Mouse (Mus musculus) embryonic facial prominence, embryonic 12.5 days (tissue): ENCODE data around the gene Ugt1a9. TPM values are rescaled to one million over a fixed set of nuclear protein-coding genes. Genes with fewer than 3 reads are reported as not detected.
A peak's percentile ranks its signal among the peaks of the same experiment; 100 is the strongest.

Source experiments
- ATAC-seq: fragments of 200-750 bp; cut with Nextera tagmentation; 2 replicates; pipeline ENCODE4 v1.8.0; 2017; ENCODE audit not compliant: insufficient number of reproducible peaks, insufficient read depth, low FRiP score, low TSS enrichment
- H3K27ac ChIP-seq: fragments of 300-500 bp; sonication (generic); 2 replicates; pipeline ENCODE4 v1.5.1; 2016; ENCODE audit warnings: mild to moderate bottlenecking
- H3K27me3 ChIP-seq: fragments of 300-500 bp; sonication (generic); 2 replicates; pipeline ENCODE4 v1.6.1; 2016; ENCODE audit warnings: mild to moderate bottlenecking, moderate library complexity
- H3K36me3 ChIP-seq: fragments of 300-500 bp; sonication (generic); 2 replicates; pipeline ENCODE4 v1.6.1; 2016; ENCODE audit warnings: mild to moderate bottlenecking
- H3K4me1 ChIP-seq: fragments of 300-500 bp; sonication (generic); 2 replicates; pipeline ENCODE4 v1.6.1; 2016
- H3K4me2 ChIP-seq: fragments of 300-500 bp; sonication (generic); replicated peaks from 2 replicates; pipeline ENCODE4 v1.6.1; 2016; ENCODE audit warnings: mild to moderate bottlenecking, moderate library complexity
- H3K4me3 ChIP-seq: fragments of 300-500 bp; sonication (generic); 2 replicates; pipeline ENCODE4 v1.5.1; 2016; ENCODE audit warnings: mild to moderate bottlenecking
- H3K9ac ChIP-seq: fragments of 300-500 bp; sonication (generic); 2 replicates; pipeline ENCODE4 v1.6.1; 2016; ENCODE audit warnings: mild to moderate bottlenecking, moderate library complexity
- H3K9me3 ChIP-seq: fragments of 300-500 bp; sonication (generic); 2 replicates; pipeline ENCODE4 v1.6.1; 2016; ENCODE audit warnings: mild to moderate bottlenecking, moderate library complexity
- WGBS: fragments of 180-500 bp; shearing (Covaris S2); methylation state at CpG from one replicate; pipeline ENCODE4 v1.1.7; 2016; 5-methylcytosine and 5-hydroxymethylcytosine counted together
- polyA plus RNA-seq: library from polyadenylated mRNA; unstranded; fragments of >200 nt; fragmentation: Nextera tagmentation; extraction: Ambion mirVana; gene quantifications from 2 replicates; pipeline ENCODE4 v1.2.1, GENCODE M21; 2016

The Ugt1a9 gene
- polyA plus RNA-seq, 1 experiment from 2014 or later, result not detected

DNA sequence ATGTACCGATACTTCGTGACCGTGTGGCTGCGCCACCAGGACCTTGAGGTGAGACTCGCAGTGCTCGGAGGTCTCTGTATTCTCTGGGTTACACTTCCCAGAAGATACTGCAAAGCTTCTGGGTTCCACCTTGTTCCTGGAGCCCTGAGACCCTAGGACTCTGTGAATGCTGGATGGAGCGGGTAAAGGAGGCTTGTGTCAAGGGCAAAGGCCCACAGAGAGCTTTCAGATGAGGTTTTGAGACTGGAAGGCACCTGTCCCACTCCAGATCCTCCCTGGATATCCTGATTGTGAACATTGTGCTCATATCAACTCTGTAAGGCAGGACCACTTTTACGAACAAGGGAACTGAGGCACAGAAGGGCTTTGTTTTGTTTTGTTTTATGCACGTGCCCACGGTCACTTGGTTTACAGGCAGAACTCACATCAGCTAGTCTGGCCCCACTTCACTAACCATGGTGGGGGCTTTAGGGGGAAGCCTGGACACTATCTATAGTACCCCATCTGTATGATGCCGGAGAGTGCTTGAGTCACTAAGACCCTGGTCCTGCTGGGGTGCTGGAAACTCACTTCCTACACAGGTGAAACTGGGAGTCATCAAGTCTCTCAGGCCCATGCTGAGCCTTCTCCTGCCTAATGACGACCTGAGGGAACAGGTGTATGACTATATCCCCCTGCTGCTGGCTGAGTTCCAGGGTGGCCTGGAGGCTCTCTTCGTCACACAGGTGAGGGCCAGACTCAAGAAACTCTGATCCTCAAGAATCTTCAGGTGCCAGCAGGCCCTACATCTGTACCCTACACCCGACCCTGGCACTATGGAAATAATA lies 163.0 kb downstream of the Ugt1a9 start:
- H3K9ac ChIP-seq, result no peak overlapping the region
- no peak overlapping the region for H3K4me3 ChIP-seq
- no peaks in the 10 kb centered on the region for H3K36me3 ChIP-seq
- H3K4me2 ChIP-seq, result no peak overlapping the region
- H3K4me1 ChIP-seq, result no peaks in the 10 kb centered on the region
- H3K27me3 ChIP-seq, result no peaks in the 10 kb centered on the region
- no peak for ATAC-seq
- no peak overlapping the region for H3K27ac ChIP-seq
- peaks cover 97% of the 10 kb centered on the region for H3K9me3 ChIP-seq
- WGBS, result 68% methylated on average over 14 of the region's 14 CpGs

DNA sequence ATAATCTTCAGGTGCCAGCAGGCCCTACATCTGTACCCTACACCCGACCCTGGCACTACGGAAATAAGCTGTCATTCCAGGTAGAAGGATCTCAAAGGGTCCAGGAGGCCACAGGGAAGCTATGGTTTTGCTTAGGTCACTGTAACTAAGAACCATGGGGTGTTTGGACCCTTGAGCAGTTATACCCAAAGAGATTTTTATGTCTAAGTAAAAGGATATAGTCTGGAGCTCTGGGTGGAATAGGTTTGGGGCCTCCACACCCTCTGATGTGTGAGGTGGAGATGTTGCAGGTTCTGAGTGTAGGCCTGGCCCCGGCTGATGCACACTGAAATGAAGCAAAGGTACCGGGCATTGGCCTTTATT lies 163.6 kb downstream of the Ugt1a9 start:
- H3K27me3 ChIP-seq, result no peaks in the 10 kb centered on the region
- H3K4me2 ChIP-seq, result no peak overlapping the region
- no peak overlapping the region for H3K4me3 ChIP-seq
- H3K9ac ChIP-seq, result no peak overlapping the region
- no peak overlapping the region for H3K27ac ChIP-seq
- WGBS, result 66% methylated on average over 4 of the region's 4 CpGs
- no peaks in the 10 kb centered on the region for H3K4me1 ChIP-seq
- H3K9me3 ChIP-seq, result peaks cover 97% of the 10 kb centered on the region
- no peaks in the 10 kb centered on the region for H3K36me3 ChIP-seq
- no peak for ATAC-seq

DNA sequence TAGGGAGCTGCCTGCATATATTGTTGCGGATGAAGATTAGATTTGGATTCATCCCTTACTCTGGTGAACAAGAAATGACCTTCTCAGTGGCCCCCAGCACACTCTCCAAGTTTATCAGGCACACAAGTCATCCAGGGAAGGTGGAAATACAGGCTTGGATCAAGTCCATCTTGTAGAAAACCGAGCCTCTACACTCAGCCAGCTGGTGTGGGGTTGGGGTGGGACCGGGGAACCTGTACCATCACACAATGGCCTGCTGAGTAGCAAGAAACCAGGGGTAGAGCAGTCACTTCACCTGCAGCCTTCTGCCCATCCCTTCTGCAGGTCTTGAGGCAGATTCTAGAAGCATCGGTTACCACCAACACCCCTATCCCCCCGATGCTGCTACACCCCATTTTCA lies 164.0 kb downstream of the Ugt1a9 start:
- H3K36me3 ChIP-seq, result no peaks in the 10 kb centered on the region
- no peaks in the 10 kb centered on the region for H3K4me1 ChIP-seq
- no peak overlapping the region for H3K4me2 ChIP-seq
- H3K4me3 ChIP-seq, result no peak overlapping the region
- no peak overlapping the region for H3K27ac ChIP-seq
- 46% methylated on average over 5 of the region's 5 CpGs for WGBS
- H3K27me3 ChIP-seq, result no peaks in the 10 kb centered on the region
- peaks cover 97% of the 10 kb centered on the region for H3K9me3 ChIP-seq
- ATAC-seq, result no peak
- no peak overlapping the region for H3K9ac ChIP-seq

DNA sequence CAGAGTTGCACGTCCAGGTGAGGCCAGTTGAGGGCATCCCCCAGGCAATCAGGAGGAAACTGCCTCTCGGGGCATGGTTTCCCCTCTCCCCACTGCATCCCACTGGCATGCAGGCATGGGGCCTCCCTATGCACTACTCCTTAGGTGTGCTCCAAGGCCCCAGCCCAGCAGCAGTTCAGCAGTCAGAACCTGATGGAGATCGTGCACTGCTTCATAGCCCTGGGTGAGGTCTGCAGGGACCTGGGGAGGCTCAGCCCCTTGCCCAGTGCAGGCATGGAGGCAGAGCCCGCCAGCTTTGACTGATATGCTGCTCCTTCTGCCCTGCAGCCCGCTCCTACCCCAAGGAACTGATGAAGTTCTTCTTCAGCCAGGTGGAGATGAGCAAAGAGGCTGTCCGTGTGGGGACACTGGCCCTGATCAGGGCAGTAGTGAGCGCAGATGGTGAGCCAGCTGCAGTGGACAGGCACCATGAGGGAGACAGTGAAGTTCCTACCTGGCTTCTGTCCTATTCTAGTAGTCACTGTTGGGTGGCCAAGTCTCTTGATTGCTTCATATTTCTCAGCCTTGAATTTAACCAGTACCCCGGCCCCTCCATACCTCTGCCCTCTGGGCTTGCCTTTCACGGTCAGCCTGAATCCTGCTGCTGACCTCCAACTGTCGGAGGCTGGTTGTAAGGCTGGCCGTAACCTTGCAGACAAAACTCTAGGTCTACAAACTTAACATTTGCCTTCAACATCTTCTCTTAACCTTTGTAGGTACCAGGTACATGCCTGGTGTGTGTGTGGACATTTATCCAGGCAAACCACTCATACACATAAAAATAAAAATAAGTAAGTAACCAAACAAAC lies 164.7 kb downstream of the Ugt1a9 start:
- 0 out of 2 replicates have a peak, but pooled peaks have one; percentile 4 for ATAC-seq
- Histone ChIP-seq H3K9ac (no peak overlapping the region), H3K27ac (no peak overlapping the region), H3K4me1 (no peaks in the 10 kb centered on the region), H3K4me2 (no peak overlapping the region), H3K4me3 (no peak overlapping the region), H3K9me3 (peaks cover 97% of the 10 kb centered on the region), H3K27me3 (no peaks in the 10 kb centered on the region), H3K36me3 (no peaks in the 10 kb centered on the region)
- whole genome bisulfite sequencing, result 62% methylated on average over 11 of the region's 11 CpGs

DNA sequence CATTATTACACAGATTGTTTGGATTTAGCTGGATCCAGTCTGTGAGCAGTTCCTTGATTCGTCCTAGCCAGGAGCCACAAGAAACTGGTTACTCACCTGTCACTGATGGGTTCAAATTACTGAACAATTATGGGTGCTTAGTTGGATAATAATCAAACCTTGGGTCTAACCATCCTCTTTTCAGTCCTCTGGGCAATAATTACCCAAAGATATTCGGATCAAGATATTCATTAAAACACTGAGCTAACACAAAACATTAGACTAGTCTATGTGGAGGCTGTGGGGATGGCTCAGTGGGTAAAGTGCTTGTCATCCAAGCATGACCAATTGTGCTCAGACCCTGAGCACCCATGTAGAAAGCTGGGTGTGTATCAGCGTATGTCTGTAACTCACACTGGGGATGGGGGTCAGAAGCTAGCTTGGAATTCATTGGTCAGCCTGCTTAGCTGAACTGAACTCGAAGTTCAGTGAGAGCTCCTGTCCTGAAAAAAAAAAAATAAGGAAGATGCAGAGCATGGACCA lies 165.4 kb downstream of the Ugt1a9 start:
- Histone ChIP-seq H3K27ac (no peak overlapping the region), H3K36me3 (no peaks in the 10 kb centered on the region), H3K27me3 (no peaks in the 10 kb centered on the region), H3K4me2 (no peak overlapping the region), H3K9me3 (peaks cover 97% of the 10 kb centered on the region), H3K9ac (no peak overlapping the region), H3K4me3 (no peak overlapping the region), H3K4me1 (no peaks in the 10 kb centered on the region)
- 62% methylated on average over 4 of the region's 4 CpGs for WGBS
- no peak for ATAC-seq

DNA sequence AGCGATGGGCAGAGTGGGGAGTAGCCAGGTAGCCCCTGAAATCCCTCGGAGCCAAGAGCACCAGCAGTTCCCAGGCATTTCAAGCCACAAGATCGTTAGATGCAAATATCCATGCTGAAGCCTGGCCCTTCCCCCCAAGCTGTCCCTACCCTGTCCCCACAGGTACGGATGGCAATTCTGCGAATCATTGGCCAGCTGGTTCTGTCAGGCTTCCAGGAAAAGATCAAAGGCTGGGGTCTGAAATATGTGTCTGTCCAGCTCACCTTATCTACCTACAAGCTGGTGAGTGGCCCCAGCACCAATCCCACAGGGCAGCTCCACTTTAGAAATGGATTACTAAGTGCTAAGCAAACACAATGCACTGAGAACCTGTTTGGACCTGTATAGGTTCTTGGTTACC lies 166.7 kb downstream of the Ugt1a9 start:
- H3K27me3 ChIP-seq, result no peaks in the 10 kb centered on the region
- ATAC-seq, result no peak
- H3K4me3 ChIP-seq, result no peak overlapping the region
- H3K27ac ChIP-seq, result no peak overlapping the region
- no peaks in the 10 kb centered on the region for H3K36me3 ChIP-seq
- WGBS, result 81% methylated on average over 5 of the region's 5 CpGs
- H3K9me3 ChIP-seq, result peaks cover 90% of the 10 kb centered on the region
- no peak overlapping the region for H3K4me2 ChIP-seq
- no peaks in the 10 kb centered on the region for H3K4me1 ChIP-seq
- no peak overlapping the region for H3K9ac ChIP-seq

DNA sequence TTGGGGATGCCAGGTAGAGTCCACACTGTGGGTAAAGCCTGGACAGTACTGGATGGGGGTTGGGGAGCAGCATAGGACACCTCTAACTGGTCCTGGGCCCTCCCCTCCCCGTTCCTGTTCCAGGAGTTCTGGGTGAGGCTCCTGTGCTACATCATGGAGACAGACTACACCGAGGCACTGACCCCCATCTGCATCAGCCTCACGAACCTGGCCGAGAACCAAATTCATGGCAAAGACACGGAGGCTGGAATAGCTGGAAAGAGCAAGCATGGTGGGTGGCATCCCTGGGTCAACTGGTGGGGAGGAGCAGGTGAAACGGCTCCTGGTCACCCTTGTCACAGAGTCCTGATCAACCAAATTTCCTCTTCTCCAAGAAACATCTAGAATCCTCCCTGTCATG lies 168.2 kb downstream of the Ugt1a9 start:
- 78% methylated on average over 6 of the region's 6 CpGs for WGBS
- no peak overlapping the region for H3K4me2 ChIP-seq
- H3K4me1 ChIP-seq, result no peaks in the 10 kb centered on the region
- H3K4me3 ChIP-seq, result no peak overlapping the region
- no peaks in the 10 kb centered on the region for H3K36me3 ChIP-seq
- H3K27me3 ChIP-seq, result no peaks in the 10 kb centered on the region
- ATAC-seq, result peak; percentile 23; the same call in 1 of the 2 replicates
- no peak overlapping the region for H3K27ac ChIP-seq
- no peak overlapping the region for H3K9ac ChIP-seq
- H3K9me3 ChIP-seq, result peaks cover 88% of the 10 kb centered on the region

DNA sequence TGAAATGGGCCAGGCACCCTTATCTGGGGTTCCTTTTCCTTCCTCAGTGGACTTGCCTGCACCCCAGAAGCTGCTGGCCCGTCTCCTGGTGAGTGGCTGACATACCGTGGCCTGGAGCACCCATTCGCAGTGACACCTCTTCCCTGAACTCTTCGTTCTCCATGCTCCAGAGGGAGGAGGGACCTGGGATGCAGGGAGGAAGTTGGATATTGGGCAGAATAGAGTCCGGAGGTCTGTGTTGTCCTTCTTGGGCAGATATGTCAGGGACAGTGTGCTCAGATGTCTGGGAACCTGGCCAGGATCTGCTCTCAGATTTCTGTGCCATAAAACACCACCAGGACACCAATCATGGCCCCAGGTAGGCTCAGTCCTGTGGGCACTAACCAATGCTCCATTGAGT lies 169.5 kb downstream of the Ugt1a9 start:
- Histone ChIP-seq H3K4me1 (no peaks in the 10 kb centered on the region), H3K27ac (no peak overlapping the region), H3K9ac (no peak overlapping the region), H3K4me3 (no peak overlapping the region), H3K4me2 (no peak overlapping the region), H3K9me3 (peaks cover 88% of the 10 kb centered on the region), H3K36me3 (no peaks in the 10 kb centered on the region), H3K27me3 (no peaks in the 10 kb centered on the region)
- 73% methylated on average over 5 of the region's 5 CpGs for WGBS
- no peak for ATAC-seq

DNA sequence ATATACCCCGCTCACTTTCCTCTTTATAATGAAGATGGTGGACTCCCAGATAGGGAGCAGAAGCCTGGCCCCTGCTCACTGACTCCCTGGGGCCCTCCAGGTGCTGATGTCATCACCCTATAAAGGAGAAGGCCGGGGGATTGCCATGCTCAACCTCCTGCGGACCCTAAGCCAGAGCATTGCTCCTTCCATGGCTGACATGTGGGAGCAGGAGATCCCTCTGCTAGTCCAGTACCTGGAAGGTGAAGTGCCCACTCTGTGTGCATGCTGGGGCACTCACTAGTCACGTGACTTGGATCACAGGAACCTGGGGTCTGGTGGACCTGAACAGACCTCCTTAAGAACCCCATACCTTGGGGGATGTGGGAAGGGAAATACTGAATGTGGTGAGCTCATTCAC lies 170.0 kb downstream of the Ugt1a9 start:
- Histone ChIP-seq H3K9me3 (peaks cover 88% of the 10 kb centered on the region), H3K4me2 (no peak overlapping the region), H3K27me3 (no peaks in the 10 kb centered on the region), H3K9ac (no peak overlapping the region), H3K27ac (no peak overlapping the region), H3K36me3 (no peaks in the 10 kb centered on the region), H3K4me1 (no peaks in the 10 kb centered on the region), H3K4me3 (no peak overlapping the region)
- 70% methylated on average over 4 of the region's 4 CpGs for WGBS
- ATAC-seq, result no peak

DNA sequence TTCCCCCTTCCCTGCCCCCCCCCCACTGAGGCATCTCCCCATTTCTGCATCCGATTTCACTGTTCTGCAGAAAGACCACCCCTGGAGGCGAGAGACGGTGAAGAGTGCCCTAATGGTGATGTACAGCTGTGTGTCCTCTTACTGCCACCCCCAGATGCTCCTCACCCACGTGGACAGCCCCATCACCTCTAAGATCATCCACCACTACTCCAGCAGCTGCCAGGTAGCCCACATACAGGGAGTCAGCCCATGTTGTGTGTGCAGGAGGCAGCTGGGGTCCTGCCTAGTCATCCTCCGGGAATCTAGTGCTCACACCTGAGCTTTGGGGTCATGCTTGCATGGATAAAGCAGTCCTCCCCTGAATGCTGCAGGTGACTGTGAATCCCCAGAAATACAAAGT lies 173.3 kb downstream of the Ugt1a9 start:
- Histone ChIP-seq H3K4me2 (no peak overlapping the region), H3K27ac (no peak overlapping the region), H3K9ac (no peak overlapping the region), H3K4me1 (no peaks in the 10 kb centered on the region), H3K9me3 (peaks cover 88% of the 10 kb centered on the region), H3K4me3 (no peak overlapping the region), H3K36me3 (no peaks in the 10 kb centered on the region), H3K27me3 (no peaks in the 10 kb centered on the region)
- ATAC-seq, result no peak
- 63% methylated on average over 5 of the region's 5 CpGs for WGBS

DNA sequence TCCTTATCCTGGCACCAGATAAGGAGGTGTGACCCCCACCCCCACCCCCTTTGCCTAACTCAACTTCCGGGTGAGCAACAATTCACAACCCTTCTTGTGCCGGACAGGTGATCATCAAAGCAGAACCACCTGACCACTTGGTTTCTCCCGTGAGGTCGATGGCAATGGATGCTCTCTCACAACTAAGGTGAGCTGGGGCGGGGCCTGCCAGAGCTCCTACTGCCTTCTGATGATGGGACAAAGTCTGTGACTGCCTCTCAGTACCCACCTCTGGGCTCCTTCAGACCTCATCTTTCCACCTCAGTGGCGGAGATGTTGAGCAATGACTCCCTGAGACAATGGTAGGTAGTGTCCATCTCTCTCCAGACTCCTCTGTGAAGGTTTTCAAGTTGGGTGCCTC lies 175.3 kb downstream of the Ugt1a9 start:
- peaks cover 88% of the 10 kb centered on the region for H3K9me3 ChIP-seq
- H3K4me2 ChIP-seq, result no peak overlapping the region
- H3K27me3 ChIP-seq, result no peaks in the 10 kb centered on the region
- ATAC-seq, result no peak
- H3K4me1 ChIP-seq, result no peaks in the 10 kb centered on the region
- H3K36me3 ChIP-seq, result no peaks in the 10 kb centered on the region
- H3K9ac ChIP-seq, result no peak overlapping the region
- 75% methylated on average over 6 of the region's 6 CpGs for WGBS
- no peak overlapping the region for H3K4me3 ChIP-seq
- H3K27ac ChIP-seq, result no peak overlapping the region

DNA sequence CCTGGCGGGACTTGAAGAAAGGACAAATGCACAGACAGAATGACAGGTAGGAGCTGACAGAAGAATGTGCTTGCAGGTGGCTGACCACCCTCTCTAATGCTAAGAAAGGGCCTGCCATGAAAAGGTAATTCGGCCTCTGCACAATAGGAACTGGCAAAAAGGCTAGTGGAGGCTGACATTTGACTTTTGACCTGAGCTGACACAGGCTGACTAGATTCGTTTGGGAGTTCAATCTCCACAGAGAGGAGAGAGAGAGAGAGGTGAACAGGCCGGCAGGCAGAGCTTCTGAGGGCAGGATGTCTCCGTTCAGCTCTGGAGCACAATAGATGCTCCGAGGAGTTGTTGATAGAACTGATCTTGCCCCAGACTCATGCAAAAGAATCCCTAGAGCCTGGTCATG lies 175.8 kb downstream of the Ugt1a9 start:
- WGBS, result 44% methylated on average over 6 of the region's 6 CpGs
- no peak for ATAC-seq
- Histone ChIP-seq H3K27ac (no peak overlapping the region), H3K9ac (no peak overlapping the region), H3K9me3 (peaks cover 90% of the 10 kb centered on the region), H3K4me2 (no peak overlapping the region), H3K4me1 (no peaks in the 10 kb centered on the region), H3K36me3 (no peaks in the 10 kb centered on the region), H3K4me3 (no peak overlapping the region), H3K27me3 (no peaks in the 10 kb centered on the region)
